Mouse (Mus musculus): ENCODE results near the gene Lta.
"Not testable (repeated sequence)": the region's sequence is repeated elsewhere in the genome, so short reads cannot be mapped to it uniquely, and the experiment has no call there.

GRCm38 (mm10) chr17:35234090-35234489 lies 28.9 kb upstream of the Lta start:
- TF ChIP-seq CTCF (IDR thresholded peaks at IDR 0.05; ENCODE audit: low read depth, low read length); GATA1 (IDR thresholded peaks at IDR 0.05; ENCODE audit: borderline replicate concordance, low read length); TAL1 (conservative IDR thresholded peaks at IDR 0.05; ENCODE audit: low read depth, low read length); POLR2AphosphoS5 (IDR thresholded peaks at IDR 0.05; ENCODE audit: insufficient replicate concordance, low read depth, low read length): not testable (repeated sequence)
